Mouse (Mus musculus) neural tube, embryonic 11.5 days (tissue): ENCODE data around the gene Palm3. TPM values are rescaled to one million over a fixed set of nuclear protein-coding genes. Genes with fewer than 3 reads are reported as not detected.

Experiments used
- ATAC-seq: fragments of 200-750 bp; cut with Nextera tagmentation; 2 replicates; pipeline ENCODE4 v1.8.0; 2017; ENCODE audit warnings: moderate number of reproducible peaks, mild to moderate bottlenecking, moderate TSS enrichment, moderate library complexity; ENCODE audit not compliant: insufficient read depth, low FRiP score, low TSS enrichment
- DNase-seq: peaks from one replicate; pipeline ENCODE4 v3.0.0-alpha.2; 2015; ENCODE audit warnings: low spot score
- H3K27ac ChIP-seq: fragments of 300-500 bp; sonication (generic); 2 replicates; pipeline ENCODE4 v1.5.1; 2014; ENCODE audit warnings: low read depth, mild to moderate bottlenecking, low read length
- H3K27me3 ChIP-seq: fragments of 300-500 bp; sonication (generic); 2 replicates; pipeline ENCODE4 v1.6.1; 2014; ENCODE audit warnings: mild to moderate bottlenecking, low read length, mixed read lengths; ENCODE audit not compliant: control insufficient read depth, insufficient read depth
- H3K36me3 ChIP-seq: fragments of 300-500 bp; sonication (generic); 2 replicates; pipeline ENCODE4 v1.6.1; 2014; ENCODE audit warnings: mild to moderate bottlenecking, low read length, moderate library complexity, mixed read lengths; ENCODE audit not compliant: control insufficient read depth, insufficient read depth
- H3K4me1 ChIP-seq: fragments of 300-500 bp; sonication (generic); 2 replicates; pipeline ENCODE4 v1.6.1; 2014; ENCODE audit warnings: low read length, mixed read lengths; ENCODE audit not compliant: control insufficient read depth, insufficient read depth
- H3K4me2 ChIP-seq: fragments of 300-500 bp; sonication (generic); 2 replicates; pipeline ENCODE4 v1.6.1; 2014; ENCODE audit warnings: low read depth, mild to moderate bottlenecking, moderate library complexity
- H3K4me3 ChIP-seq: fragments of 300-500 bp; sonication (generic); 2 replicates; pipeline ENCODE4 v1.5.1; 2014; ENCODE audit warnings: low read depth, low read length
- H3K9ac ChIP-seq: fragments of 300-500 bp; sonication (generic); 2 replicates; pipeline ENCODE4 v1.6.1; 2014; ENCODE audit warnings: mild to moderate bottlenecking, low read length
- H3K9me3 ChIP-seq: fragments of 300-500 bp; sonication (generic); 2 replicates; pipeline ENCODE4 v1.6.1; 2016; ENCODE audit warnings: low read length; ENCODE audit not compliant: control insufficient read depth
- WGBS: fragments of 180-500 bp; shearing (Covaris S2); extraction: QIAGEN DNeasy Blood & Tissue Kit; methylation state at CpG from one replicate; pipeline ENCODE4 v1.1.7; 2014; 5-methylcytosine and 5-hydroxymethylcytosine counted together
- polyA plus RNA-seq: library from polyadenylated mRNA; unstranded; fragments of >200 nt; fragmentation: Nextera tagmentation; extraction: Ambion mirVana; gene quantifications from 2 replicates; pipeline ENCODE4 v1.2.1, GENCODE M21; 2014

Gene Palm3
- polyA plus RNA-seq, 1 experiment from 2014 or later: 4.4 TPM

DNA sequence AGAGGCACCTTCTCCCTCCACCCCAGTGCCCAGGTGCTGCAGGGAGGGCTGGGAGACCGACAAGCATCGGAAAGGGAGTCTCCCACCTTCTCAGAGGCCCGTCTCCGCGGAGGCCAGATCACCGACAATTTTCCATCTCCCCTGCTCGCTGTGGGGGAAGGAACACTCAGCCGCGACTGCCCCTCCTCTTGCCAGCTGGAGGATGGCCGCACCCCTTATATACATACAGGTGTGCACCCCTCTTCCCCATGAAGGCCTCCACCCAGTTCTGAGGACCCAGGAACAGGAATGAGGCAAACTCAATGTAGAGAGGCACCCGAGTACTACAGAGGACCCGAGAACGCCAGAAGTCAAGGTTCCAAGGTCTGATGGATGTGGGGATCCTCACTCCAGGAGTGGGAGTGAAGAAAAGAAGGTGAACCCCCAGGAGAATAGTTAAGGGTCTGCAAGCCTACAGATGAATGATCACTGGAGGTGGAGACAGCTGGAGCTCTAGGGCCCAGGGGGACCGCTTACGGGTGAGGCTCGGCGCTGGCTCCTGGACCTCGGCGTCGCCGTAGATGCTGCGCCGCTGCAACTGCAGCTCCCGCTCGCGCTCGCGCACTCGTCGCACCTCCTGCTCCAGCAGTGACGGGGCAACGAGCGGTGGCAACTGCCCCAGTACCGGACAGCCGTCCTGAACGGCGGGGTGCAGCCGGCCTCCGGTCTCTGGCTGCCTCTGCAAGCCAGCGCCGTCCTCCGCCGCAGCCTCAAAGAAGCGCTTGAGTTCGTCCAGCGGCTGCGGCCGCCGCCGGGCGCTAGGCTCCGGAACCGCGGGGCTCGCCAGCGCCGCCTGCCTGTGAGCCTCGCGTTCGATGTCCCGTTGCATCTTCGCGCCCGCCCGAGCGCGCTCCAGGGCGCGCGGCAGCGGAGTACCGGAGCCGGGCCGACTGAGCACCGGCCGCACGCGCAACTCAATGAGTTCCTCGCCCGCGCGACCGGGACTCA lies 10.4 kb upstream of the Palm3 start:
- Histone ChIP-seq H3K27me3 (peaks cover 37% of the 10 kb centered on the region), H3K27ac (no peak overlapping the region), H3K4me3 (peak overlapping the region; percentile 39), H3K36me3 (no peaks in the 10 kb centered on the region), H3K4me1 (peaks cover 18% of the 10 kb centered on the region), H3K4me2 (peak overlapping the region; percentile 97), H3K9me3 (no peaks in the 10 kb centered on the region), H3K9ac (peak overlapping the region; percentile 44)
- peak; percentile 88 for DNase-seq
- peak; percentile 26; the same call in 1 of the 2 replicates for ATAC-seq
- under 1% methylated on average over 83 of the region's 83 CpGs for whole genome bisulfite sequencing

DNA sequence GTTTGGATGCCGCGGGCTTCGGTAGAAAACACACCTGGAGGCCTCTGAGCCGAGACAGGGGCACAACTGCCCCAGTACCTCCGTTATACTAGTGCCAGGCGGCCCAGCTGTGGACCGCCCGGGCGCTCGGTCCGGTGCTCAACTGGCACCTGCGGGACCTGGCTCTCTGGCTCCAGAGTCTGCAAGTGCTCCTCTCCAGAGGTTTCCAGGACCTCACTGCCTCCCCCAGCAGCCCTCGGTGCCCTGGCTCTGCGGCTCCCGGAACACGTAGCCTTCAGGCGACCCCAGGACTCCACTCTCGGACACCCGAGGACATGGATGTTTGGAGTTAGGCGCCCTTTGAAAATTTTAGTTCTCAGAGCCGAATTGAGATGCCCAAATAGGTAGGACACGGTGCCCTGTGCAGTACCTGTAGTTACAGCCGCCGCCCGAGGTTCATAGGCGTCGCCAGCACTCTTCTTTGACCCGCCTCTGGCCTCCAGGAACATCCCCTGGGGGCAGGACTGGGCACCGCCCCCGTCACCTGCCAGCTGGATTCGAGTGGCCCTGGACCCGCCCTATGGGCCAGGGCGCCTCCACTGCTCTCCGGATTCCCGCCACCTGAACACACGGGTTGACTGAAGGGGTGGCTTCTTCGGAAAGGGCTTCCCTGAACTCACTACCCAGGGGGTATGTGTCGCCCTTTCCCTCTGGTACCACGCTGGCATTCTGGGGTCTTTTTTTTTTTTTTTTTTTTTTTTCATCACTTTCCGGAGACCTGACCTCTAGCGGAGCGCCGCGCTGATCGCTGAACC lies 9.4 kb upstream of the Palm3 start, which contains the start of gene 2210011C24Rik:
TSS of gene 2210011C24Rik (minus strand) at position 467 of the 794 bp plus-strand sequence.
- Histone ChIP-seq H3K36me3 (no peaks in the 10 kb centered on the region), H3K27me3 (peaks cover 37% of the 10 kb centered on the region), H3K9ac (peak within 1 kb of the TSS; percentile 50), H3K9me3 (no peaks in the 10 kb centered on the region), H3K4me1 (peaks cover 18% of the 10 kb centered on the region), H3K27ac (no peak within 1 kb of the TSS), H3K4me3 (peak within 1 kb of the TSS; percentile 39), H3K4me2 (peak within 1 kb of the TSS; percentile 97)
- DNase-seq (no peak), ATAC-seq (0 out of 2 replicates have a peak, but pooled peaks have one; percentile 14)
- WGBS: 1% methylated on average over 42 of the region's 45 CpGs

DNA sequence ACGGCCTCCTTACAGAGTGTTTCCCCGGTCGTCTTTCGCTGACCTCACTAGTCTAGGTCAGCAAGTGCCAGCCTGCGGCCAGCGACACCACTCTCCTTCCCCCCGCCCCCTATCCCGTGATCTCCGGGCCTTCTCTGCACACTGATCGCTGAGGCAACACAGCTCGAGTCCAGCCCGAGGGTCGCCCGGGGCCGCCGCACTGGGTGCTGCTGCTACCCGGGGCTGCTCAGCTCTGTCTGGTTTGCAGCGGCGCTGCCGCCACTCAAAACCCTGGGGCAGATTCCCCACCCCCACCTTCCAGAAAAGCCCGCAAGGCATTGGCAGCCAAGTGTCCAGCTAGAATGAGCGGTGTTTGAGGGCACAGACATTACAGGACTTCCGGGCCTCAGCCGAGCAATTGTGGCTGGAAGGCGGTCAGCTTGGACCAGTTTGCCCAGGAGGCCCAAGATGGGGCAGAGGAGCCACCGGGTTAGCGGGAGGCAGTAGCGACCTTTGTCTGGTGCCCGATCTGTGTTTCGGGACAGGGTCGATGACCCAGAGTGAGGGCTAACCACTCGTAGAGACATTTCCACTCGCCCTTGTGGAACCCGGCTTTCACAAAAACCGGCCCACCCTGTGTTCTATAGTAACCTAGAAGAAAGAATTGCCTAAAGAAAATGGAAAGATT lies 8.6 kb upstream of the Palm3 start:
- no peaks in the 10 kb centered on the region for H3K9me3 ChIP-seq
- ATAC-seq: no peak
- H3K4me3 ChIP-seq: peak overlapping the region; percentile 39
- peak overlapping the region; percentile 50 for H3K9ac ChIP-seq
- H3K4me2 ChIP-seq: peak overlapping the region; percentile 97
- 7% methylated on average over 35 of the region's 35 CpGs for WGBS
- H3K36me3 ChIP-seq: no peaks in the 10 kb centered on the region
- no peak for DNase-seq
- H3K4me1 ChIP-seq: peaks cover 18% of the 10 kb centered on the region
- no peak overlapping the region for H3K27ac ChIP-seq
- peaks cover 37% of the 10 kb centered on the region for H3K27me3 ChIP-seq

DNA sequence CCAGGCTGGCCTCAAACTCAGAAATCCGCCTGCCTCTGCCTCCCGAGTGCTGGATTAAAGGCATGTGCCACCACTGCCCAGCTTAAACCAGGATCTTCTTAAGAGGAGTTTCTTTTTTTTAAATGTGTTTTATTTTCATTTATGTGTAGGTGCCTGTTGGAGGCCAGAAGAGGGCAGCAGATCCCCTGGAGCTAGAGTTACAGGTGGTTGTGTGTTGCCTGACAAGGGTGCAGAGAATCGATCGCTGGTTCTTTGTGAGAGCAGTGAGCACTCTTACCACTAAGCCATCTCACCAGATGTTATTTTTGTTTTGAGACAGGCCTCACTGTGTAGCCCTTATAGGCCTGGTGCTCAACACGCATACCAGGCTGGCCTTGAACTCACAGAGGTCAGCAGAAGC lies 5.4 kb upstream of the Palm3 start:
- Histone ChIP-seq H3K9ac (no peak overlapping the region), H3K27ac (no peak overlapping the region), H3K9me3 (no peaks in the 10 kb centered on the region), H3K27me3 (peaks cover 28% of the 10 kb centered on the region), H3K4me2 (no peak overlapping the region), H3K36me3 (no peaks in the 10 kb centered on the region), H3K4me3 (no peak overlapping the region), H3K4me1 (peaks cover 17% of the 10 kb centered on the region)
- ATAC-seq (no peak), DNase-seq (no peak)
- WGBS: 93% methylated on average over 5 of the region's 5 CpGs

DNA sequence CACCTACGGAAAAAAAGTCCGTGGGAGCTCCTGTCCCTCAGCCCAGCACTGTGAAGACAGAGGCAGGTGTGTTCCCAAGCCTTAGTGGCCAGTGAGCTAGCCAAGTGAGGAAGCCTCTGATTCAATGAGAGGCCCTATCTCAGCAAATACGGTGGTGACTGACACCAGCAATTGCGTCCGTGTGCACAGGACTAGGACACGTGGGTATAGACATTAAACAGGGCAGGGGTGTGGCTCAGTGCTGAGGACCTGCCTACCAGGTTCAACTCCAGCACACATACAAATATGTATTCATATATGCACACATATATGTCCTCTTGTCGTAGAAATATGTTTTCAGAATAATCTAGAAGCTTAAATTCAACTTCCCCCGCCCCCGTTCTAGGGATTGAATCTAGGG lies 1.5 kb upstream of the Palm3 start:
- H3K27me3 ChIP-seq: 0 out of 2 replicates have a peak, but pooled peaks cover 6% of the 10 kb centered on the region
- H3K9ac ChIP-seq: no peak overlapping the region
- no peak for DNase-seq
- no peak overlapping the region for H3K4me3 ChIP-seq
- 82% methylated on average over 9 of the region's 9 CpGs for whole genome bisulfite sequencing
- ATAC-seq: no peak
- no peaks in the 10 kb centered on the region for H3K9me3 ChIP-seq
- H3K36me3 ChIP-seq: no peaks in the 10 kb centered on the region
- H3K4me2 ChIP-seq: no peak overlapping the region
- H3K4me1 ChIP-seq: peaks cover 3% of the 10 kb centered on the region; the same call in 1 of the 2 replicates
- H3K27ac ChIP-seq: no peak overlapping the region

DNA sequence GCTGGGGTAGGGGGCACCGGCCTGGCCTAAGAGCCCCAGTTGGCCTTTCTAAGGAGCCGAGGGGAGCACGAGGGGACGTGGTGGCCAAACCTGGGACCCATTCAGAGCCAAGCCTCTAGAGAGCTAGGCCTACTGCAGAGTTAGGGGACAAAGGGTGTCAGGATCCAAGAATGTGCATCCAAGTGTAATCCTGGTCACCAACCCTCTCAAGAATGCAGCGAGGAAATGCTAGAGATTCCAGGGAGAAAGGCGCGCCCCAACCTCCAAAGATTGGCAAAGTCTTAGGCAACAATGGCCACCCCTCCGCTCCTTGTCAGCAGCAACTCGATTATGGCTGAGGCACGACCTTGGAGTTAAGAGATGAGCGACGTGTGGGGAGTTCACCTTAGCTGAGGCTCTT lies 298 bp downstream of the Palm3 start:
- no peak overlapping the region for H3K4me3 ChIP-seq
- peaks cover 3% of the 10 kb centered on the region; the same call in 1 of the 2 replicates for H3K4me1 ChIP-seq
- no peak overlapping the region for H3K27ac ChIP-seq
- H3K36me3 ChIP-seq: no peaks in the 10 kb centered on the region
- no peak overlapping the region for H3K4me2 ChIP-seq
- 53% methylated on average over 12 of the region's 12 CpGs for WGBS
- no peak overlapping the region for H3K9ac ChIP-seq
- H3K27me3 ChIP-seq: peaks cover 17% of the 10 kb centered on the region
- no peaks in the 10 kb centered on the region for H3K9me3 ChIP-seq
- no peak for DNase-seq
- ATAC-seq: no peak

DNA sequence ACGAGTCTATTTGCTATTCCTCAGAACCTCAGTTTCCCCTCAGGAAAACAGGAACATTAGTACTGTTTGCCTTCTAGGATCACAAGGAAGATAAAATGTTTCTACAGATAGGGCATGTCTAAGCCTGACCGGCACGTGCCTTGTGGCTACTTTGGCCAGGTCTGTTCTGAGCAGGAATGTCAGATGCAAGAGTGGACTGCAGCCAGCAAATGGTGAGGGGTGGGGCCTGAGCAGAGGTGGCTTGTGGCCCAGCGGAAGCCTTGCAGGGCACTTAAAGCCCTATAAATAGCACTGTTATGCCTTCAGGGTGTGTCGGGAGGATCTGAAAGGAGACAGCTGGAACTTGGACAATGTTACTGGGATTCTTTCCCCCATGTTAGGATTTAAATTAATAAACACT lies 1.8 kb downstream of the Palm3 start:
- DNase-seq (no peak), ATAC-seq (no peak)
- H3K4me1 ChIP-seq: peaks cover 3% of the 10 kb centered on the region; the same call in 1 of the 2 replicates
- H3K27me3 ChIP-seq: peaks cover 29% of the 10 kb centered on the region
- no peak overlapping the region for H3K9ac ChIP-seq
- WGBS: 34% methylated on average over 5 of the region's 5 CpGs
- no peak overlapping the region for H3K4me3 ChIP-seq
- no peak overlapping the region for H3K4me2 ChIP-seq
- H3K36me3 ChIP-seq: no peaks in the 10 kb centered on the region
- H3K9me3 ChIP-seq: no peaks in the 10 kb centered on the region
- no peak overlapping the region for H3K27ac ChIP-seq

DNA sequence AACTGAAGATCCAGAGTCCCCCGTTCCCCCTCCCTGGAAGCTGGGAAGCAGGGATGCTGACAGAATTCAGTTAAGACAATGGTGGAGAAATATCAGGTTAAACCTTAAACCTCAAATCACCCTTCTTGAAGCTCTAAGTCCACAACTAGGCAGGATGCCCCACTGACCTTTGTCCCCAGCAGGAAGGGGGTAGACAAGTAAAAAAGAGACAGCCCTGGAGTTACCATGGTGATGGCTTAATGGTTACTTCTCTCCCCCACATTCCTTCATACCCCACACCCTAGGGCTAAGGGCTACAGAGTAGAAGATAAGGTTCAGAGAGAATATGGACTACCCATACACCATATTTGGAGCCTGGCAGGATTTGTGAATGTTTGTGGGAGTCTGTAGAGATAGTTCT lies 2.4 kb downstream of the Palm3 start:
- Histone ChIP-seq H3K36me3 (no peaks in the 10 kb centered on the region), H3K4me1 (peaks cover 3% of the 10 kb centered on the region; the same call in 1 of the 2 replicates), H3K4me3 (no peak overlapping the region), H3K27me3 (peaks cover 33% of the 10 kb centered on the region), H3K27ac (no peak overlapping the region), H3K9me3 (no peaks in the 10 kb centered on the region), H3K9ac (no peak overlapping the region), H3K4me2 (no peak overlapping the region)
- WGBS: 56% methylated on average over 1 of the region's 1 CpGs
- DNase-seq (no peak), ATAC-seq (no peak)
